Mouse (Mus musculus): ENCODE data around the gene Zfp609. TPM values are rescaled to one million over a fixed set of nuclear protein-coding genes. Genes with fewer than 3 reads are reported as not detected.
"Not testable (repeated sequence)": the region's sequence is repeated elsewhere in the genome, so short reads cannot be mapped to it uniquely, and the experiment has no call there.

Gene Zfp609
- total RNA-seq, 2 experiments from 2014 or later, result 2.6 to 10.4 TPM

DNA sequence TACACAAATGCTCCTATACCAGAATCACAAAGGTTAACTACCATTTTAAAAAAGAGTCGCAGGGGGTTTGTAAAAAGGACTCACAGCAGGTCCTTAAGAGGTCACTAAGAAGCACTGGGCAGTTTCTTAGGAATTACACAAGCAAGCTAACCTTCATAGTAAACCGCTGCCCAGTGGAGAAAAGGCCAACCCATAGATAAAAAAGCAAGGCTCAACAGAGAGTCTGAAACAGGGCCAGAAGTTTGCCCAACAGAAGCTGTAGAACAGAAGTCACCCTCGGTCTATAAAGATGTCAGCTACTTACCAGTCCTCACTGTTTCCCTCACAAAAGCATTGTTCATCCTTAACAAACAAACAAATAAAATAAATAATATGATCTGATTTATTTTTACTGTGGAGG is 100.9 kb downstream of the Zfp609 start:
- ATAC-seq (ENCODE audit: poor library complexity, severe bottlenecking), result no peak

DNA sequence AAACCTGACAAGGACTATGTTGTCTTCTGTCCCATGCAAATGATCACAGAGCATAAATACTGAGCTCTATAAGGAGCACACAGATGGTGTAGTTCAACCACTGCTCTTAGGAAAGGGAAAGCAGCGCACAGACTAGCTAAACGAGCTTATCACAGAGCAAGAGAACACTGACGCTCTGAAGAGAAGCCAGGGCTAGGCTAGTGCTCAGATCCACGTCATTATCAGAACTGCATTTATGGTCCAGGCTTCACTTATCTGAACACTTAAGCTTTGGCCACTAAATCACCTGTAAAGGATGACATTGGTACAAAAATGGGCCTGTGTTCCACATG is 102.1 kb downstream of the Zfp609 start:
- ATAC-seq (ENCODE audit: poor library complexity, severe bottlenecking), result no peak

GRCm38 (mm10) chr9:65724471-65725290 is 102.7 kb downstream of the Zfp609 start:
- ATAC-seq (ENCODE audit: poor library complexity, severe bottlenecking), result no peak

GRCm38 (mm10) chr9:65721161-65721566 is 106.2 kb downstream of the Zfp609 start:
- ATAC-seq (ENCODE audit: poor library complexity, severe bottlenecking), result no peak

DNA sequence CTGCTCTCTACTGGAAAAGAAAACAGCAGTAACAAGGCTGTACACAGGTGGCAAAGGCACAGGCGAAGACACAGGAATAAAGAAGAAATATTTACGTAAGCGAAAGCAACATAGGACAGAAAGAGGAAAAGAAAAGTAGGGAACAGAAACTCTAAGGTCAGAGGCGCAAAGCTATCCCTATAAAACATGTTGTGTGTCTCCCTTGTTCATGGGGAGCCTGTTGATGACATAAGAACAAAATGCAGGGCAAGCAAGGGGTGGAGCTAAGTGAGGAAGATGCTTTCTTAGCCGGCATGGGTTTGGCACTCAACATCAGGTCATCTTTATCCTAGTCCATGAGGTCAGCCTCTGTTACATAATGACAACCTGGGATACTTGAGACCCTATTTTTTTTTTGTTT is 109.2 kb downstream of the Zfp609 start:
- peak; percentile 67 for ATAC-seq (ENCODE audit: poor library complexity, severe bottlenecking)

DNA sequence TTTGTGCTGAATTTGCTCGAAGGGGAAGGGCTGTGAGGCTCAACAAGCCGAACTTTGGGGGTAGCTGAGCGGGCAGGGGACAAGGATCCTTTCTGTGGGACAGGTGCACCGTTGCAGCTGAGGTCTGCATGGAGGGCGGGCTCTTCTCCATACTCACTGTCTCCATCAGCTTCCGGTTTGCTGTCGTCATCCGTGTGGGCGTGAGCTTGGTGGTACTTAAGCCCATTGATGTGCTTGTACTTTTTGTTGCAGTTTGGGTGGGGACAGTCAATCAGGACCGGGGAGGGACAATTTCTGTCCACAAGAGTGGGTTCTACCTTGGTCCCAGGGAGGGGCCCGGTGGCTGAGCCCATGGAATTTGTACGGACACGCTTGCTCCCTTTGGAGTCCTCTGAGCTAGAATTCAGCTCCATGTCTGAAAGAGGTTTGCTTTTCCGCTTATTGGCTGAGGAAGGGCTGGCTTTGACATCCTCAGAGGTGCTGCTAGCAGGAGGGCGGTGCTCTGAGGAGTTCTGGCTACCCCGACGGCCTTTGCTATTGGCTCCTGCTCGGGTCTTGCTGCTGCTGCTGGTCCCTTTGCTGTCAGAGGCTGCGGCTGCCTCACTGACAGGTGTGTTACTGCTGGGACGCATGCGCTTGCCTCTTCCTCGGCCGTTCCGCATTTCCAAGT is 123.3 kb downstream of the Zfp609 start:
- ATAC-seq (ENCODE audit: poor library complexity, severe bottlenecking), result no peak

GRCm38 (mm10) chr9:65703241-65703640 is 124.1 kb downstream of the Zfp609 start:
- no peak for ATAC-seq (ENCODE audit: poor library complexity, severe bottlenecking)

GRCm38 (mm10) chr9:65702286-65702685 is 125.1 kb downstream of the Zfp609 start:
- no peak for ATAC-seq (ENCODE audit: poor library complexity, severe bottlenecking)

DNA sequence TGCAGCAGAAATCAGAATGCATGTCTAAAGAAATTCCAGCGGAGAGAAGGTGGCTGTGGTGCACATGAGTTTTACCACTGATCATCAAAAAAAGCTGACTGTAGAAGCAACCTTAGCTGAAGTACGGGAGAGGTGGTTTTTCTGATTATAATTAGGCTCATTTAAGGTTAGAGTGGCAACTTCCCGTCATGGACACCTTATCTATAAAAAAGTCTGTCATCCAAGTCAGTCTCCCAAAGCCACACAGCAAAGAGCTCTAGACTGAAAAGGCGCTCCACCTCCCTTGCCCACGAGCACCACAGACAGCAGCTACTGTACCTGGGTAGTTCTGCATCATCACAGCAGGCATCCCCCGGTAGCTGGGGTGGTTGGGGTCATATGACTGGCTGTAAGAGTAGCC is 126.9 kb downstream of the Zfp609 start:
- ATAC-seq (ENCODE audit: poor library complexity, severe bottlenecking), result no peak

DNA sequence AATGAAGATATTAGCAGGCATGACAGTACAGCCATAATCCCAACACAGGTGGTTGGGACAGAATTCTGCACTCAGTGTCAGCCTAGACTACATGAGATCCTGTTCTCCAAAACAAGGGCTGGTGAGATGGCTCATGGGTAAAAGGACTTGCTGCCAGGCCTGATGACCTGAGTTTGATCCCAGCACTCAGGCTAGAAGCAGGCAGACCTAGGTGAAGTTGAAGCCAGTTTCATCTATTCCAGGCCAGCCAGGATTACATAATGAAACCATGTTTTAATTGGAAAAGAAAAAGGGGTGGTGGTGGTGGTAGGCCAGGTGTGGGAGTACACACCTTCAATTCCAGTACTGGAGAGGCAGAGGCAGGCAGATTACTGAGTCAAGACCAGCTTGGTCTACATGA is 129.4 kb downstream of the Zfp609 start:
- no peak for ATAC-seq (ENCODE audit: poor library complexity, severe bottlenecking)

GRCm38 (mm10) chr9:65697356-65697755 is 130.0 kb downstream of the Zfp609 start:
- no peak for ATAC-seq (ENCODE audit: poor library complexity, severe bottlenecking)

DNA sequence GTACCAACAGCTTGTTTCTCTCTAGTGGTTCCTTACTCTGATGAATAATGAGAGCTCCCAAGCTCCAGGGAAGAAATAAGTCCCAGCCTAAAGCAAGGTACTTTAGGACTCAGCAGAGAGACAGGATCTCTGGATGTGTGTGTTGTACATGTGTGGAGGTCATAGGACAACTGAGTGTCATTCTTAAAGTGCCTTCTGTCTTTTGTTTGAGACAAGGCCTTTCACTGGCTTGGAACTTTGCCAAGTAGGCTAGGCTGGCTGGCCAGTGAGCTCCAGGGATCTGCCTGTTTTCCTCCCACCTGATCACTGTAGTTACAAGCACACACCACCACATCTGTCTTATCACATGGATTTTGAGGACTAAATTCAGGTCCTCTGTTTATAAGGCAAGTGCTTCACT is 131.0 kb downstream of the Zfp609 start:
- no peak for ATAC-seq (ENCODE audit: poor library complexity, severe bottlenecking)

- no peak for ATAC-seq (ENCODE audit: poor library complexity, severe bottlenecking)
These were observed 131.7 kb downstream of the Zfp609 start for GRCm38 (mm10) chr9:65695646-65696045.

DNA sequence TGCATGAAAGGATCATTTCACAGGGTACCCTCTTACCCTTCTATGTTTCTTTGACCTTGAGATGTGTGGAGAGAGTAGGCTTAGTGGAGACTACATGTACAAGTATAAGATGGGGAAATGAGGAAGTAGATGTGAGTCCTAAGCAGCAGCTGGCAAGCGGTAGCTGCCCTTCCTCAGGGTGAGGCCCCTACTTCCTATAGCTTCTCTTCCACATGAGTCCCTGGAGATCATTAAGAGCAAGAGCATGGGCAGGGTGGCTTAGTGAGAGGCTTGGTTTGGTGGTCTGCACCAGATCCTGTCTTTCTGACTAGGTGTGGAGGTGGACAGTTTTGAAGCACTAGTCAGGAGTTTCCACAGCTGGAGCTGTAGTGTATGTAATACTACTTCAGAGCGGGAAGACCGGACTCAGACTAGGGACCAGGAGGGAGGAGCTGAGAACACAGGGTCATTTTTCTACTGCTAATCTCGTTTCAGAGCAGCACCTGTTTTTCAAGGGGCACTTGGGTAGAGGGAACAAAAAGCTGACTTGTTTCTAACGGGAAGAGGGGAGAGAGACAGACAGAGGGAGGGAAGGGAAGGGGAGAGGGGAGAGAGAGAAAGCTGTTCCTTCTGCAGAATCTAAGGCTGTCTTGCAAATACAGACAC is 134.3 kb downstream of the Zfp609 start:
- peak; percentile 82 for ATAC-seq (ENCODE audit: poor library complexity, severe bottlenecking)

- no peak for ATAC-seq (ENCODE audit: poor library complexity, severe bottlenecking)
These were observed 134.9 kb downstream of the Zfp609 start for GRCm38 (mm10) chr9:65692466-65692865.

- not testable (repeated sequence) for ATAC-seq (ENCODE audit: poor library complexity, severe bottlenecking)
These were observed 137.5 kb downstream of the Zfp609 start for GRCm38 (mm10) chr9:65689869-65690268.

DNA sequence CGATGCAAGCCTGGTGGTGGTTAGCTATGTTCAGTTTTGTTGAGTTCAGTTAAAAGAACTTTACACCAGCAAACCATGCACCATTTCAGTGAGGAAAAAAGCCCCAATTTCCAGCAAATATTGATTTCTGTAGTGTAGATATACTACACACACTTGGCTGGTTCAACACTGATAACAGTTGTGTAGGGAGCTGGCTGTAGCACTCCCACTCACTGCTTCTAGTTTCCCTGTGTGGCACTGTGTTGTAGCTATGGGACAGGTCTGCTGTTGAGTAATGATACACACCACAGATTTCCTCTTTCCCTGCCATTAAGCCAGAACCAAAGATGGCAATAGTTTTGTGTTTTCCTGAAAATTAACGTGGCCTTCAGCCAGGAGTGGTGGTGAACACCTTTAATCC is 142.7 kb downstream of the Zfp609 start:
- ATAC-seq (ENCODE audit: poor library complexity, severe bottlenecking), result no peak

DNA sequence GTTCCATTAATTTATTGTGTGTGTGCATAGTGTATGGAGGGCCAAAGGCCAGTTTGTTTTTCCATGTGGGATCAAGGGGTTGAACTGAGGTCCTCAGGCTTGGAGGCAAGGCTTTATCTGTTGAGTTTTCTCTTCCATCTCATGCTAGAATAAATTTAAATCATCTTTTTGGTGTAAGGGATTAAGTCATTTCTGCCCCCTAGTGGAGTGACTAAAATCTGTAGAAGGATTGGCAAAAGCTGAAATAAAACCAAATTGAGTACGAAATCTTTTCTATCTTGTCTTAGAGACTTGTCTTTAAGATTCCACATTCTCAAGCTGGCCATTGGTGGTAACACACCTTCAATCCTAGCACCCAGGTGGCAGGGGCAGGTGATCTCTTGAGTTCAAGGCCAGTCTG is 144.4 kb downstream of the Zfp609 start:
- ATAC-seq (ENCODE audit: poor library complexity, severe bottlenecking), result no peak

- no peak for ATAC-seq (ENCODE audit: poor library complexity, severe bottlenecking)
These were observed 145.2 kb downstream of the Zfp609 start for GRCm38 (mm10) chr9:65682183-65682582.

- ATAC-seq (ENCODE audit: poor library complexity, severe bottlenecking), result no peak
These were observed 145.8 kb downstream of the Zfp609 start for GRCm38 (mm10) chr9:65681634-65681940.

DNA sequence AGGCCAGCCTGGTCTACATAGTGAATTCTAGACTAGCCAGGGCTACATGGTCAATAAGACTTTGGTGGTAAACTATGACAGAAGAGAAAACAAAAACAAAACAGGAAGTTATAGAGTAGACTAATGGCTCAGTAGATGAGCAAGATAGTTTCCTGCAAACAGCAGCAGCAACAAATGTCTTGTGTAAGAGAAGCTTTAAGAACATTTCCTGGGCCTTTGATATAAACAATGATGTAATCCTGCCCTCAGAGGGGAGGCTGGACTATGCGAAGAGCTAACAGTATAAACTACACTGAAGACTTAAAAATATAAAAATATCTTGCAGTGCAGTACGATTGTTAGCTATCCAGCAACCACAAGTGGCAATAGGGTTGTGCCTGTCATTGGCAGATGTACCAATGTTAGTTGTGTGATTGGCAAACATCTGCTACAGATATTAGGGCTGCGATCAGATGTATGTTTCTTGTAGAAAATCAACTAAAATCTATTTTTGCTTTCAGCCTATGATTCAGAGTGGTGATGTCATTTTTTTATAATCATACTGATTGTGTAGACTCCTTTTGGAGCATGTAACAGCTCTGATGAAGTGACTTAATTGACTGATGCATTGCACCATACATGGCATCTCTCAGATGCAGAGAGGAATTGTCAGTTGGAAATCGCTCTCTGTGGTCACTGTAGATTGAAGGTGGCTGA is 146.3 kb downstream of the Zfp609 start:
- ATAC-seq (ENCODE audit: poor library complexity, severe bottlenecking), result peak; percentile 54

Measured in megakaryocyte, adult 5-6 weeks (primary cell).